Mouse (Mus musculus): ENCODE results near the gene Tbata. TPM values are rescaled to one million over a fixed set of nuclear protein-coding genes. Genes with fewer than 3 reads are reported as not detected.
A peak's percentile ranks its signal among the peaks of the same experiment; 100 is the strongest.

Tbata gene
- total and polyA plus RNA-seq, 2 experiments from 2014 or later = 1.2 to 4.7 TPM

DNA sequence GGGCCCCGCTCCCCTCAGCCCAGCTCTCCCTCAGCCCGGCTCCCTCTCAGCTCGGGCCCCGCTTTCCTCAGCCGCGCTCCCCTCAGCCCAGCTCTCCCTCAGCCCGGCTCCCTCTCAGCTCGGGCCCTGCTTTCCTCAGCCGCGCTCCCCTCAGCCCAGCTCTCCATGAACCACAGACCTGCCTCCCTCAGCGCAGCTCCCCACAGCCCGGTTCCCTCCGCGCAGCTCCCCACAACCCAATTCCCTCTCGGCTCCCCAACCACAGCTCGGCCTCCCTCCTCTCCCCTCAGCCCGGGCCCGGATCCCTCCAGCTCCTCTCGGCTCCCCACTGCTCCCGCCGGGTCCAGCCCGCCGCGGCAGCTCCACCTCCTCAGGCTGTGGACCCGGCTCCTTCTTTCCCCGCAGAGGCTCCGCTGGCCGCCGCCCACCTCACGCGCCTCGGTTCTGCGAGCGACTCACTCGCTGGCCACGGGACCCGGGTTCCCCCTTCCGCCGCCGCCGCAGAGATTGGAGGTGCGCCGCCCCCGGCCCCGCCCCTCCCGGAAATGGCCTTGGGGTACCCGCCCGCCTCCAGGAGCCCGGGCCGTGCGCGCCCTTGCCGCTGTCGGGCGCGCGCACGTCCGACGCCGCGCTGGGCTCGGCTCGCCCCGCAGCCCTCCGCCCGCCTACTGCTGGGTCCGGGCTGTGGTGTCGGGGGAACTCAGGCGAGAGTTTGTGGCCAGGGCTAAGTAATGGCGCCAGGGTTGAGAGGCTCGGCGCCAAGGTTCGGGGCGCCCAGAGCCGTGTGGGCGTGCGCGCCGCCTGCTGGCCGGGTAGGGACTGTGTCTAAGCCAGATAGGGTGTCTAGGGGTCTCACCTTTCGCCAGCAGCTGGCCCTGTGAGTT lies 24.4 kb upstream of the Tbata start, which contains the start of gene Sgpl1:
Gene Sgpl1, minus strand, starts transcription at position 547 of the 884 bp plus-strand sequence.
- peak; percentile 90 for ATAC-seq
- peak; percentile 83 for TF ChIP-seq CTCF (IDR thresholded peaks at IDR 0.05; ENCODE audit: low read depth)
- H3K4me1 ChIP-seq (ENCODE audit: insufficient read depth) = no peaks in the 10 kb centered on the region
- H3K9me3 ChIP-seq (ENCODE audit: low read length) = no peaks in the 10 kb centered on the region
- peak within 1 kb of the TSS; percentile 82 for H3K4me2 ChIP-seq (ENCODE audit: low read depth)
- peak within 1 kb of the TSS; percentile 78 for H3K9ac ChIP-seq
- peak; percentile 95 for DNase-seq
- H3K27ac ChIP-seq (ENCODE audit: low read depth, low read length) = peak within 1 kb of the TSS; percentile 94
- peak within 1 kb of the TSS; percentile 79 for H3K4me3 ChIP-seq (ENCODE audit: low read depth, low read length)
- WGBS = 1% methylated on average over 79 of the region's 82 CpGs
- no peaks in the 10 kb centered on the region for H3K27me3 ChIP-seq (ENCODE audit: insufficient read depth, low read length)
- no peaks in the 10 kb centered on the region for H3K36me3 ChIP-seq (ENCODE audit: insufficient read depth)

DNA sequence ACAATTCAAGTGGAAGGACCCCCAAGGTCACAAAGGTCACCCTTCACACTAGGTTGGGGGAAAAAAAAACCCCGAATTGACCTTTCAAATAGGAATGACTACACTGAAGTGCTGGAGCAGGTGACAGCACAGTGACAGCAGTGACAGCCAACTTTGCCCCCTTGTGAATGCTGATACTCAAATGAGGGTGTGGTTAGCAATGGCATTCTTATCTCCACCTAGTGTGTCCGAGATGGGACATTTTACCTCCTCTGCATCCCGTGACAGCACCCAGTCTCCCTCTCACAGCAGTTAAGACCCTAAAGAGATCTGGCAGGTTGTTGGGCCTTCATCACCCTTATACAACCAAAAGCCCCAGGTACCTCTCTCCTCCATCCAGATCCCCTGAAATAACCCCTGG lies 22.3 kb upstream of the Tbata start:
- Histone ChIP-seq H3K4me1 (ENCODE audit: insufficient read depth) (no peaks in the 10 kb centered on the region), H3K36me3 (ENCODE audit: insufficient read depth) (no peaks in the 10 kb centered on the region), H3K4me2 (ENCODE audit: low read depth) (no peak overlapping the region), H3K4me3 (ENCODE audit: low read depth, low read length) (no peak overlapping the region), H3K27ac (ENCODE audit: low read depth, low read length) (no peak overlapping the region), H3K9ac (no peak overlapping the region), H3K27me3 (ENCODE audit: insufficient read depth, low read length) (no peaks in the 10 kb centered on the region), H3K9me3 (ENCODE audit: low read length) (no peaks in the 10 kb centered on the region)
- DNase-seq (no peak), ATAC-seq (no peak)
- no peak for TF ChIP-seq CTCF (IDR thresholded peaks at IDR 0.05; ENCODE audit: low read depth)
- WGBS = 89% methylated on average over 3 of the region's 3 CpGs

DNA sequence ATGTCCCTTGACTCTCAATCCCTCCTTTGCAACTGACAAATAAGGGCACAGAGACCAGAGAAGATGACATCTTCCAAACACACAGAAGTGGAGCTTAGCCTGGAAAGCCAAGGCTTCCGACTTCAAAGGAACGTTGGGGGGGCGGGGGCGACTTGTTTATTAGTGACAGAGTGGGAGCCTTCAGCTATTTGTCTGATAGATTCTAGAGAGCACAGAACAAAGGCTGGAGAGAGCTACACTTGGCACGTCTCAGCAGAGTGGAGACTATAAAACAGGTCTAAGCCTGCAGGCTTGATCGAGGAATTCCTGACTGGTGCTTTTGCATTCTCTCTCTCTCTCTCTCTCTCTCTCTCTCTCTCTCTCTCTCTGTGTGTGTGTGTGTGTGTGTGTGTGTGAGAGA lies 21.1 kb upstream of the Tbata start:
- DNase-seq = no peak
- H3K36me3 ChIP-seq (ENCODE audit: insufficient read depth) = no peaks in the 10 kb centered on the region
- no peak overlapping the region for H3K4me2 ChIP-seq (ENCODE audit: low read depth)
- TF ChIP-seq CTCF (IDR thresholded peaks at IDR 0.05; ENCODE audit: low read depth) = no peak
- H3K27ac ChIP-seq (ENCODE audit: low read depth, low read length) = no peak overlapping the region
- H3K4me3 ChIP-seq (ENCODE audit: low read depth, low read length) = no peak overlapping the region
- H3K4me1 ChIP-seq (ENCODE audit: insufficient read depth) = no peaks in the 10 kb centered on the region
- no peak overlapping the region for H3K9ac ChIP-seq
- H3K9me3 ChIP-seq (ENCODE audit: low read length) = no peaks in the 10 kb centered on the region
- WGBS = 40% methylated on average over 6 of the region's 6 CpGs
- H3K27me3 ChIP-seq (ENCODE audit: insufficient read depth, low read length) = no peaks in the 10 kb centered on the region
- ATAC-seq = no peak

DNA sequence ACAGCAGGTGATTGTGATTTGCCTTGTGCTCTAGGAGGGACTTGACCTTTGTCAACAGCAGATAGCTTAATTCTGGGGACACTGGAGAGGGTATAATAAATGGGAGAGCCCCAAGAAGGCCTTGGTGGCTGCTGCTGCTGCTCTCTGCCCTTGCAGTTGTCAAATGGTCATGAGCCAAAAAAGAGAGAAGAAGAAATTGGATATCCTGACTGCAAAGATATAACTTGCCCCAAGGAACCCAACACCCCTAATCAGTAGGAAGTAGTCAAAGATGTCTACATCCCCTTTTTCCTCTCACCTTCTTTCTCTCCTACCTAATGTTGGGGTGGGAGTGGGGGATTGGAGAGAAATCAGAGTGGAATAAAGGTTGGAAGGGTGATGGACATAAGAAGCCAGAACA lies 19.6 kb upstream of the Tbata start:
- no peak for DNase-seq
- no peak for ATAC-seq
- Histone ChIP-seq H3K27me3 (ENCODE audit: insufficient read depth, low read length) (no peaks in the 10 kb centered on the region), H3K27ac (ENCODE audit: low read depth, low read length) (no peak overlapping the region), H3K4me1 (ENCODE audit: insufficient read depth) (no peaks in the 10 kb centered on the region), H3K36me3 (ENCODE audit: insufficient read depth) (no peaks in the 10 kb centered on the region), H3K4me2 (ENCODE audit: low read depth) (no peak overlapping the region), H3K4me3 (ENCODE audit: low read depth, low read length) (no peak overlapping the region), H3K9me3 (ENCODE audit: low read length) (no peaks in the 10 kb centered on the region), H3K9ac (no peak overlapping the region)
- TF ChIP-seq CTCF (IDR thresholded peaks at IDR 0.05; ENCODE audit: low read depth) = no peak

DNA sequence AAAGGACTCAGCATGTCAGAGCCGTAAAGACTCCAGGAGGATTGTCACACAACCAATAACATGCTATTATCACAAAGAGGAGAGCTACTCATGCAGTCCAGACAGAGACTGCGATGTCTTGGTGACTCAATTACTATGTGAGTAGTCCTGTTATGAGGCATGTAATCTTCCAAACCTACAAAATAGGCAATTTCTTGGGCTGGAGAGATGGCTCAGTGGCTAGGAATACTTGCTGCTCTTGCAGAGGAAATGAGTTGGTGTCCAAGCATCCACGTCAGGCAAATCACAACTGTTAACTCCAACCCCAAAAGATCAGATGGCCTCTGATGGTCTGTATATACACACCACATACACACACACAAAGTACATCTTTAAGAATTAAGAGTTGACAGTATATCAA lies 16.1 kb upstream of the Tbata start:
- no peak overlapping the region for H3K4me2 ChIP-seq (ENCODE audit: low read depth)
- no peak for TF ChIP-seq CTCF (IDR thresholded peaks at IDR 0.05; ENCODE audit: low read depth)
- no peak overlapping the region for H3K27ac ChIP-seq (ENCODE audit: low read depth, low read length)
- H3K4me3 ChIP-seq (ENCODE audit: low read depth, low read length) = no peak overlapping the region
- no peaks in the 10 kb centered on the region for H3K4me1 ChIP-seq (ENCODE audit: insufficient read depth)
- H3K27me3 ChIP-seq (ENCODE audit: insufficient read depth, low read length) = no peaks in the 10 kb centered on the region
- no peak overlapping the region for H3K9ac ChIP-seq
- no peaks in the 10 kb centered on the region for H3K9me3 ChIP-seq (ENCODE audit: low read length)
- no peaks in the 10 kb centered on the region for H3K36me3 ChIP-seq (ENCODE audit: insufficient read depth)
- WGBS = 89% methylated on average over 3 of the region's 3 CpGs
- DNase-seq (no peak), ATAC-seq (no peak)

DNA sequence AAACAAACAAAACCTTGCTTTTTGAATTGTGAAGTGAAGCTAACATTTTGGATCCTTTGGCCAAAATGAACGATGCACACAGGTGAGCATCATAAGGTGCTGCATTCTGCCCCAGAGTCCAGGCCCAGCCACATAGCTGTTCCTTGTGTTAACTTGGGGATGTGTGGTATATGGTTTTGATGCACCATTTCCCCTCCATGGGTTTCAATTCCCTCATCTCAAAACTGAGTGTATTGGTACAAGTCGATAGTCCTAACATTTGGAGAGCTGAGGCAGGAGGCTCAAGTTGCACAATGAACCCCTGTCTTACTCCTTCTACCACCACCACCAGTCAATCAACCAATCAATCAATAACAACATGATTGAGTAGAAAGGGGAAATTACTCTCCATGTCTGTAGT lies 15.3 kb upstream of the Tbata start:
- TF ChIP-seq CTCF (IDR thresholded peaks at IDR 0.05; ENCODE audit: low read depth) = no peak
- Histone ChIP-seq H3K4me1 (ENCODE audit: insufficient read depth) (no peaks in the 10 kb centered on the region), H3K4me2 (ENCODE audit: low read depth) (no peak overlapping the region), H3K27ac (ENCODE audit: low read depth, low read length) (no peak overlapping the region), H3K36me3 (ENCODE audit: insufficient read depth) (no peaks in the 10 kb centered on the region), H3K27me3 (ENCODE audit: insufficient read depth, low read length) (no peaks in the 10 kb centered on the region), H3K9ac (no peak overlapping the region), H3K9me3 (ENCODE audit: low read length) (no peaks in the 10 kb centered on the region), H3K4me3 (ENCODE audit: low read depth, low read length) (no peak overlapping the region)
- WGBS = 92% methylated on average over 2 of the region's 2 CpGs
- no peak for ATAC-seq
- DNase-seq = no peak

DNA sequence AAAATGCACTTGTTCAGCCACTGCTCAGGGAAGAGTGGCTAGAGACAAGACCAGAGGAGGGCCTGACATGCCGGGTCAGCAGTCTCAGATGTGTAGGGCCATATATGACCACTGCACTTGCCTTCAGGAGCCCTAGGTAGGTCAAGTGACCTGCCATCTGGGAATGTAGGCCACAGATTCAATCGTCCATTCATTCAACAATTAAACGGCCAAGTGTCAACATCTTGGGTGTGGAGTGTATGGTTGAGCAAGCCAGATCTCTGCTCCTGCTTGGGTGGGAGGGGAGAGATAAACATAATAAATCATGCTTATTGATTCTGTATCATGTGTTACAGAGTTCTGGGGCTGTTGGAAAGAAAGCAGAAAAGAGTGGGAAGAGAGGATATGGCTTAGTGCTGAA lies 13.2 kb upstream of the Tbata start:
- no peaks in the 10 kb centered on the region for H3K36me3 ChIP-seq (ENCODE audit: insufficient read depth)
- H3K4me2 ChIP-seq (ENCODE audit: low read depth) = no peak overlapping the region
- no peak for TF ChIP-seq CTCF (IDR thresholded peaks at IDR 0.05; ENCODE audit: low read depth)
- H3K9ac ChIP-seq = no peak overlapping the region
- ATAC-seq (no peak), DNase-seq (no peak)
- H3K4me1 ChIP-seq (ENCODE audit: insufficient read depth) = no peaks in the 10 kb centered on the region
- no peak overlapping the region for H3K4me3 ChIP-seq (ENCODE audit: low read depth, low read length)
- 83% methylated on average over 3 of the region's 3 CpGs for WGBS
- no peaks in the 10 kb centered on the region for H3K9me3 ChIP-seq (ENCODE audit: low read length)
- H3K27ac ChIP-seq (ENCODE audit: low read depth, low read length) = no peak overlapping the region
- no peaks in the 10 kb centered on the region for H3K27me3 ChIP-seq (ENCODE audit: insufficient read depth, low read length)

All from forebrain, postnatal 0 days (tissue).